In the genomic region with DNA sequence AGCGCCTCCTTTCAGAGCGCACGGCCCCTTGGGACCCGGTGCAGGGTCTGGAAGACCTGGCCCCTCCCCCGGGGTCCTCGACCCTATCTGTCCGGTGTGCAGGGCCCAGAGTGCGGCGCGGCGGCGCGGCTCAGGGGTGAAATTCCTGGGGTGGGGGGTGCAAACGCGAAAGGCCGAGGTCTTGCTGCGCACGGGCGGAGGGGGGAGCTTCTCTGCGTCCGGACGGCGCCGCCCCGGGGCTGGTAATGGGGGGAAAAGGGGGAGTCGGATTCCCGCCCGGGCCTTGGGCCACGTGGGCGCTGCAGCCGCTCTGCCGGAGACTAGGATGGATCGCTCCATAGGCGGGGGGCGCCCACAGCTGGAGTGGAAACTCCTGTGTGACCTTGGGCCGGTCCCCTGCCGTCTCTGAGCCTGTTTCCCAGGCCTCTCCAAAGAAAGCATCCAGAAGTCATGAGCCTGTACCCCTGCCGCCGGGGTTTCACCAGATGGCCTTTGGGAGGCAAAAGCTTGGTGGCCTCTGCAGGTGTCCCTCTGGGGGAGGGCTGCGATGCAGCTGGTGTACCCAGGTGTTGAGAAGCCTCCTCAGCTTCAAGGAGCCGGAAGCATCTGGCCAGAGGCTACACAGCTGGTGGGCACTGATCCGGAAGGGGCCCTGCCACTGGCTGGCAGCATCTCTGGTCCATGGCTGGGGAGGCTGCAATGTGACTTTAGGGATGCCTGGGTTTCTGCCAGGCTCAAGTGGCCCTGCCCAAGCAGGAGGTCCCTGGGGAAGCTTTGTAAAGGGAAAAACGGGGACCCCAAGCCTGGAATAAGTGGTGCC, we compare ENCODE assay signal across 8 mouse cellular contexts. TPM values are rescaled to one million over a fixed set of nuclear protein-coding genes. Genes with fewer than 3 reads are reported as not detected.
DNase-seq lines count a peak whose midpoint lies in the region; ATAC-seq lines count a peak whose summit lies in the region.

No protein-coding gene starts in this region.

- H3K36me3 ChIP-seq in forebrain, embryonic 13.5 days (ENCODE audit: poor library complexity, severe bottlenecking) = peaks cover 45% of the 10 kb centered on the region

- WGBS in forebrain, embryonic 13.5 days = 1% methylated on average over 43 of the region's 43 CpGs

- intact Hi-C loops in heart, postnatal 25 days (cut with DNase I) = loop anchor here (5.0 kb wide), 1 partner anchor 72 kb away; no protein-coding TSS in a partner anchor

- DNase-seq in NIH3T3 (ENCODE audit: low read depth) = peak; percentile 92
- DNase-seq in heart, postnatal 25 days (ENCODE audit: low spot score) = peak; percentile 43
- peak; percentile 85 to 92 for DNase-seq in kidney, postnatal 4 days
- peak; percentile 73 for DNase-seq in lung, postnatal 14 days
- DNase-seq in right cerebral cortex, postnatal 10 days (ENCODE audit: low spot score in 2 of 2) = peak; percentile 77 to 78
- no peak for DNase-seq in T-cell, adult 2 months (ENCODE audit: low spot score)

- H3K9ac ChIP-seq in forebrain, embryonic 13.5 days = peak overlapping the region; percentile 93

- H3K4me3 ChIP-seq in forebrain, embryonic 13.5 days = peak overlapping the region; percentile 88

- peak overlapping the region; percentile 96 for H3K4me2 ChIP-seq in forebrain, embryonic 13.5 days

- H3K9me3 ChIP-seq in forebrain, embryonic 13.5 days (replicated peaks) = no peaks in the 10 kb centered on the region

- ATAC-seq in cerebellum, adult (ENCODE audit: insufficient number of reproducible peaks, low FRiP score, low TSS enrichment) = 0 out of 2 replicates have a peak, but pooled peaks have one; percentile 3
- peak; percentile 46 for ATAC-seq in forebrain, embryonic 13.5 days

- peaks cover 41% of the 10 kb centered on the region for H3K4me1 ChIP-seq in forebrain, embryonic 13.5 days

- peak overlapping the region; percentile 89 for H3K27ac ChIP-seq in forebrain, embryonic 13.5 days

- no peaks in the 10 kb centered on the region for H3K27me3 ChIP-seq in forebrain, embryonic 13.5 days

RNA-seq across cellular contexts. Expression of a gene that starts 1.4 kb away (rescaled TPM):
- 8.1 and 8.4 TPM in 2 replicates for polyA plus RNA-seq in forebrain, embryonic 13.5 days (2015; fragmentation: Nextera tagmentation; extraction: Ambion mirVana)
- total RNA-seq in heart, postnatal 25 days (2021) = 100 to 1,000 TPM; 116 to 128 TPM

RNA-seq across cellular contexts. Expression of a gene that starts 16.9 kb away (rescaled TPM):
- polyA plus RNA-seq in forebrain, embryonic 13.5 days (2015; fragmentation: Nextera tagmentation; extraction: Ambion mirVana) = 0.13 and 0.49 TPM in 2 replicates
- 10 to 100 TPM; 10.1 to 10.5 TPM for total RNA-seq in heart, postnatal 25 days (2021)

RNA-seq across cellular contexts. Expression of a gene that starts 31.8 kb away (rescaled TPM):
- polyA plus RNA-seq in forebrain, embryonic 13.5 days (2015; fragmentation: Nextera tagmentation; extraction: Ambion mirVana) = 0.09 and 0.16 TPM in 2 replicates
- 100 to 1,000 TPM; 118 to 123 TPM for total RNA-seq in heart, postnatal 25 days (2021)

RNA-seq across cellular contexts. Expression of a gene that starts 41.5 kb away (rescaled TPM):
- polyA plus RNA-seq in forebrain, embryonic 13.5 days (2015; fragmentation: Nextera tagmentation; extraction: Ambion mirVana) = 69.5 and 70.9 TPM in 2 replicates
- 10 to 100 TPM; 29.1 to 38.1 TPM for total RNA-seq in heart, postnatal 25 days (2021)

RNA-seq across cellular contexts. Expression of a gene that starts 50.4 kb away (rescaled TPM):
- 130 and 159 TPM in 2 replicates for polyA plus RNA-seq in forebrain, embryonic 13.5 days (2015; fragmentation: Nextera tagmentation; extraction: Ambion mirVana)
- total RNA-seq in heart, postnatal 25 days (2021) = 100 to 1,000 TPM; 138 to 145 TPM
